Mouse (Mus musculus) heart, adult 2 months (tissue): Measurements from ENCODE around the gene Polr3b. TPM values are rescaled to one million over a fixed set of nuclear protein-coding genes. Genes with fewer than 3 reads are reported as not detected.
A peak's percentile ranks its signal among the peaks of the same experiment; 100 is the strongest.

ENCODE experiments used
- DNase-seq, 2 experiments: peaks; one replicate each; pipeline ENCODE4 v3.0.0; 2021
- H3K27ac ChIP-seq: fragments of 200-600 bp; 2 replicates; pipeline ENCODE4 v1.8.1; 2022
- H3K27me3 ChIP-seq: fragments of 200-500 bp; 2 replicates; pipeline ENCODE4 v1.6.1; 2012; ENCODE audit warnings: mild to moderate bottlenecking, low read length, inconsistent platforms, mixed read lengths; ENCODE audit not compliant: control insufficient read depth, insufficient read depth
- H3K36me3 ChIP-seq: fragments of 200-500 bp; 2 replicates; pipeline ENCODE4 v1.6.1; 2012; ENCODE audit warnings: low read length, inconsistent platforms; ENCODE audit not compliant: control insufficient read depth, insufficient read depth
- H3K4me1 ChIP-seq: fragments of 200-500 bp; 2 replicates; pipeline ENCODE4 v1.6.1; 2011; ENCODE audit warnings: low read length; ENCODE audit not compliant: control insufficient read depth, insufficient read depth
- H3K4me3 ChIP-seq: fragments of 200-600 bp; 2 replicates; pipeline ENCODE4 v1.8.1; 2022
- H3K79me2 ChIP-seq: fragments of 200-500 bp; replicated peaks from 2 replicates; pipeline ENCODE4 v1.6.1; 2012; ENCODE audit warnings: mild to moderate bottlenecking, inconsistent platforms, low read length, moderate library complexity, mixed read lengths; ENCODE audit not compliant: control insufficient read depth, insufficient read depth
- H3K9ac ChIP-seq: fragments of 200-500 bp; 2 replicates; pipeline ENCODE4 v1.6.1; 2012; ENCODE audit warnings: low read depth, mild to moderate bottlenecking, control low read depth, inconsistent platforms, low read length, mixed read lengths
- CTCF ChIP-seq: fragments of 200-600 bp; IDR thresholded peaks from 2 replicates; pipeline ENCODE4 v1.8.1; 2022; ENCODE audit warnings: antibody characterized with exemption, mild to moderate bottlenecking, moderate library complexity
- EP300 ChIP-seq: fragments of 200-500 bp; IDR thresholded peaks from 2 replicates; pipeline ENCODE4 v1.6.1; 2011; ENCODE audit warnings: low read depth, low read length, control low read depth; ENCODE audit not compliant: insufficient read depth
- POLR2A ChIP-seq: fragments of 200-500 bp; IDR thresholded peaks from 2 replicates; pipeline ENCODE4 v1.6.1; 2011; ENCODE audit warnings: mild to moderate bottlenecking, low read depth, low read length, control low read depth; ENCODE audit not compliant: insufficient read depth
- WGBS: fragments of 180-500 bp; shearing (Covaris S2); methylation state at CpG from one replicate; pipeline ENCODE4 v1.1.7; 2018; 5-methylcytosine and 5-hydroxymethylcytosine counted together
- intact Hi-C: fragments of 180-260 bp; cut with DNase I; formaldehyde crosslinking; loops from one replicate; pipeline ENCODE4 v1.15.1; 2025
- polyA plus RNA-seq: library from polyadenylated mRNA; depleted of rRNA; stranded (reverse); fragments of >200 nt; gene quantifications from 2 replicates; pipeline ENCODE4 v1.2.3, GENCODE M21; 2012
- total RNA-seq, 2 experiments: library from RNA; stranded (reverse); gene quantifications; 2 replicates each; pipeline ENCODE4 v1.2.3; 2021

Gene Polr3b
- total and polyA plus RNA-seq, 3 experiments = 3.0 to 10.9 (median 8.9) TPM

GRCm38 (mm10) chr10:84615076-84615475 lies 7.0 kb upstream of the Polr3b start:
- no peak for DNase-seq
- Histone ChIP-seq H3K4me1 (peaks cover 4% of the 10 kb centered on the region), H3K4me3 (no peak overlapping the region), H3K27ac (no peak overlapping the region), H3K36me3 (peaks cover 18% of the 10 kb centered on the region), H3K9ac (no peak overlapping the region), H3K27me3 (no peaks in the 10 kb centered on the region), H3K79me2 (no peaks in the 10 kb centered on the region)
- no peak for TF ChIP-seq EP300
- TF ChIP-seq CTCF = no peak
- TF ChIP-seq POLR2A = no peak
- 57% methylated on average over 3 of the region's 3 CpGs for WGBS
- intact Hi-C loops = no loop called here

- intact Hi-C loops = no loop called here
- DNase-seq = no peak
These were observed 9.1 kb downstream of the Polr3b start for GRCm38 (mm10) chr10:84631182-84631581.

GRCm38 (mm10) chr10:84632005-84632404 lies 9.9 kb downstream of the Polr3b start:
- intact Hi-C loops = no loop called here
- 90% methylated on average over 4 of the region's 4 CpGs for WGBS
- H3K79me2 ChIP-seq = no peaks in the 10 kb centered on the region
- H3K9ac ChIP-seq = no peak overlapping the region
- DNase-seq = no peak
- no peak overlapping the region for H3K27ac ChIP-seq
- no peaks in the 10 kb centered on the region for H3K36me3 ChIP-seq
- no peaks in the 10 kb centered on the region for H3K4me1 ChIP-seq
- no peak overlapping the region for H3K4me3 ChIP-seq
- TF ChIP-seq EP300 (no peak), CTCF (no peak), POLR2A (no peak)
- H3K27me3 ChIP-seq = no peaks in the 10 kb centered on the region

More at GRCm38 (mm10) chr10:84631182-84631581, 9.1 kb downstream of the Polr3b start:
- WGBS = 70% methylated on average over 5 of the region's 5 CpGs
- H3K9ac ChIP-seq = no peak overlapping the region
- H3K4me1 ChIP-seq = no peaks in the 10 kb centered on the region
- H3K79me2 ChIP-seq = no peaks in the 10 kb centered on the region
- no peaks in the 10 kb centered on the region for H3K36me3 ChIP-seq
- H3K27me3 ChIP-seq = no peaks in the 10 kb centered on the region
- H3K27ac ChIP-seq = no peak overlapping the region
- TF ChIP-seq POLR2A (no peak), CTCF (peak; percentile 61)
- no peak overlapping the region for H3K4me3 ChIP-seq

GRCm38 (mm10) chr10:84636656-84637055 lies 14.6 kb downstream of the Polr3b start:
- Histone ChIP-seq H3K27me3 (no peaks in the 10 kb centered on the region), H3K4me1 (peaks cover 1% of the 10 kb centered on the region; the same call in 1 of the 2 replicates), H3K27ac (no peak overlapping the region), H3K9ac (no peak overlapping the region), H3K79me2 (no peaks in the 10 kb centered on the region), H3K4me3 (no peak overlapping the region), H3K36me3 (peaks cover 5% of the 10 kb centered on the region)
- TF ChIP-seq POLR2A (no peak), EP300 (no peak), CTCF (no peak)
- 85% methylated on average over 10 of the region's 10 CpGs for WGBS
- intact Hi-C loops = no loop called here
- no peak for DNase-seq

GRCm38 (mm10) chr10:84638382-84638781 lies 16.3 kb downstream of the Polr3b start:
- DNase-seq = peak in 1 of 2 experiments; percentile 39
- peaks cover 5% of the 10 kb centered on the region for H3K36me3 ChIP-seq
- no peak for TF ChIP-seq CTCF
- no peak for TF ChIP-seq POLR2A
- TF ChIP-seq EP300 = no peak
- H3K9ac ChIP-seq = no peak overlapping the region
- H3K4me3 ChIP-seq = no peak overlapping the region
- H3K27me3 ChIP-seq = no peaks in the 10 kb centered on the region
- H3K4me1 ChIP-seq = peaks cover 1% of the 10 kb centered on the region; the same call in 1 of the 2 replicates
- H3K27ac ChIP-seq = peak overlapping the region; percentile 41
- 67% methylated on average over 4 of the region's 4 CpGs for WGBS
- H3K79me2 ChIP-seq = no peaks in the 10 kb centered on the region
- intact Hi-C loops = no loop called here

GRCm38 (mm10) chr10:84639525-84640287 lies 17.6 kb downstream of the Polr3b start:
- H3K27ac ChIP-seq = no peak overlapping the region
- intact Hi-C loops = loop anchor here (10.0 kb wide), 1 partner anchor 195 kb away; no protein-coding TSS in a partner anchor
- H3K4me3 ChIP-seq = no peak overlapping the region
- H3K79me2 ChIP-seq = no peaks in the 10 kb centered on the region
- 54% methylated on average over 4 of the region's 4 CpGs for WGBS
- peaks cover 1% of the 10 kb centered on the region; the same call in 1 of the 2 replicates for H3K4me1 ChIP-seq
- no peak overlapping the region for H3K9ac ChIP-seq
- no peaks in the 10 kb centered on the region for H3K27me3 ChIP-seq
- no peak for TF ChIP-seq EP300
- no peak for TF ChIP-seq CTCF
- TF ChIP-seq POLR2A = no peak
- H3K36me3 ChIP-seq = peaks cover 5% of the 10 kb centered on the region
- DNase-seq = no peak
